Mouse (Mus musculus) forebrain, postnatal 0 days (tissue): ENCODE results near the gene Myo7a. TPM values are rescaled to one million over a fixed set of nuclear protein-coding genes. Genes with fewer than 3 reads are reported as not detected.

Experiments
- ATAC-seq: fragments of 200-750 bp; cut with Nextera tagmentation; 2 replicates; pipeline ENCODE4 v1.8.0; 2017; ENCODE audit warnings: mild to moderate bottlenecking, moderate library complexity
- DNase-seq: peaks from one replicate; pipeline ENCODE4 v3.0.0-alpha.2; 2015
- H3K27ac ChIP-seq: fragments of 300-500 bp; sonication (generic); 2 replicates; pipeline ENCODE4 v1.5.1; 2014; ENCODE audit warnings: low read depth, mild to moderate bottlenecking, antibody characterized with exemption, low read length, moderate library complexity, mixed read lengths
- H3K27me3 ChIP-seq: fragments of 300-500 bp; sonication (generic); 2 replicates; pipeline ENCODE4 v1.6.1; 2014; ENCODE audit warnings: mild to moderate bottlenecking, low read length, mixed read lengths; ENCODE audit not compliant: insufficient read depth
- H3K36me3 ChIP-seq: fragments of 300-500 bp; sonication (generic); 2 replicates; pipeline ENCODE4 v1.6.1; 2014; ENCODE audit warnings: mild to moderate bottlenecking, moderate library complexity; ENCODE audit not compliant: insufficient read depth
- H3K4me1 ChIP-seq: fragments of 300-500 bp; sonication (generic); 2 replicates; pipeline ENCODE4 v1.6.1; 2014; ENCODE audit warnings: antibody characterized with exemption; ENCODE audit not compliant: insufficient read depth
- H3K4me2 ChIP-seq: fragments of 300-500 bp; sonication (generic); 2 replicates; pipeline ENCODE4 v1.6.1; 2014; ENCODE audit warnings: low read depth, mild to moderate bottlenecking, moderate library complexity
- H3K4me3 ChIP-seq: fragments of 300-500 bp; sonication (generic); 2 replicates; pipeline ENCODE4 v1.5.1; 2014; ENCODE audit warnings: low read depth, low read length, mixed read lengths
- H3K9ac ChIP-seq: fragments of 300-500 bp; sonication (generic); 2 replicates; pipeline ENCODE4 v1.6.1; 2014; ENCODE audit warnings: mild to moderate bottlenecking
- H3K9me3 ChIP-seq: fragments of 300-500 bp; sonication (generic); 2 replicates; pipeline ENCODE4 v1.6.1; 2016; ENCODE audit warnings: low read length
- CTCF ChIP-seq: sonication (generic); IDR thresholded peaks from 2 replicates; pipeline ENCODE4 v1.5.1; 2016; ENCODE audit warnings: antibody characterized with exemption, control low read depth, low read depth
- WGBS: fragments of 180-500 bp; shearing (Covaris S2); extraction: QIAGEN DNeasy Blood & Tissue Kit; methylation state at CpG from one replicate; pipeline ENCODE4 v1.1.7; 2014; 5-methylcytosine and 5-hydroxymethylcytosine counted together
- polyA plus RNA-seq: library from polyadenylated mRNA; unstranded; fragments of >200 nt; fragmentation: Nextera tagmentation; extraction: Ambion mirVana; gene quantifications from 2 replicates; pipeline ENCODE4 v1.2.1, GENCODE M21; 2015
- total RNA-seq: library from RNA; depleted of rRNA; stranded (reverse); fragments of >200 nt; gene quantifications from 2 replicates; pipeline ENCODE4 v1.2.3, GENCODE M21; 2014

Gene Myo7a
- total and polyA plus RNA-seq, 2 experiments from 2014 or later: 11.1 to 47.3 TPM

DNA sequence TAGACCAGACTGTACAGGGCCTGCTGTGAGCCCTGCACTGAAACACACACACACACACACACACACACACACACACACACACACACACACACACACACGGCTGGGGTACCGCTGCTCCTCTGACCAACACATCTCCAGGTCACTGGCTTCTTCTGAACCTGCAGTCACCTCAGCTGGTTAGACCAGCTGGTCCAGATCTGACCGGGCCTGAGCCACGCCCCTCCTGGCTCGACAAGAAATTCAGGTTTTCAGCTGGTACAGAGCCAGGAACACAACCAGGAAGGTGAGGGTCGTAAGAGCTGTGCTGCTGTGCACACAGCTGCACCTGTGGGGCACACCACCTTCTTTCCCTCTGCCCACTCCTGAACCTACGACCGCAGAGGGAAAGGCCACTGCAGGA, 39.2 kb upstream of the Myo7a start:
- no peak for ATAC-seq
- H3K4me3 ChIP-seq: no peak overlapping the region
- 63% methylated on average over 8 of the region's 8 CpGs for WGBS

GRCm38 (mm10) chr7:98157636-98158332, 38.5 kb upstream of the Myo7a start:
- H3K9me3 ChIP-seq: no peaks in the 10 kb centered on the region
- no peaks in the 10 kb centered on the region for H3K27me3 ChIP-seq
- no peak for TF ChIP-seq CTCF
- H3K4me3 ChIP-seq: no peak overlapping the region
- no peak overlapping the region for H3K27ac ChIP-seq
- no peaks in the 10 kb centered on the region for H3K4me1 ChIP-seq
- no peak overlapping the region for H3K4me2 ChIP-seq
- H3K9ac ChIP-seq: no peak overlapping the region
- ATAC-seq: no peak; the same call in 1 of the 2 replicates
- DNase-seq: no peak
- H3K36me3 ChIP-seq: peaks cover 18% of the 10 kb centered on the region
- 50% methylated on average over 5 of the region's 5 CpGs for WGBS

More for the DNA sequence above, 39.2 kb upstream of the Myo7a start:
- TF ChIP-seq CTCF: no peak
- DNase-seq: no peak
- Histone ChIP-seq H3K36me3 (peaks cover 18% of the 10 kb centered on the region), H3K4me1 (no peaks in the 10 kb centered on the region), H3K4me2 (no peak overlapping the region), H3K9ac (no peak overlapping the region), H3K9me3 (no peaks in the 10 kb centered on the region), H3K27ac (no peak overlapping the region), H3K27me3 (no peaks in the 10 kb centered on the region)

- no peaks in the 10 kb centered on the region for H3K9me3 ChIP-seq
- 44% methylated on average over 3 of the region's 3 CpGs for WGBS
- DNase-seq (no peak), ATAC-seq (peak; percentile 16; the same call in 1 of the 2 replicates)
- H3K9ac ChIP-seq: no peak overlapping the region
- H3K4me1 ChIP-seq: no peaks in the 10 kb centered on the region
- H3K36me3 ChIP-seq: peaks cover 18% of the 10 kb centered on the region
- no peak overlapping the region for H3K27ac ChIP-seq
- TF ChIP-seq CTCF: no peak
- no peak overlapping the region for H3K4me3 ChIP-seq
- H3K4me2 ChIP-seq: no peak overlapping the region
- no peaks in the 10 kb centered on the region for H3K27me3 ChIP-seq
Observed at GRCm38 (mm10) chr7:98156280-98156665, 36.9 kb upstream of the Myo7a start.

DNA sequence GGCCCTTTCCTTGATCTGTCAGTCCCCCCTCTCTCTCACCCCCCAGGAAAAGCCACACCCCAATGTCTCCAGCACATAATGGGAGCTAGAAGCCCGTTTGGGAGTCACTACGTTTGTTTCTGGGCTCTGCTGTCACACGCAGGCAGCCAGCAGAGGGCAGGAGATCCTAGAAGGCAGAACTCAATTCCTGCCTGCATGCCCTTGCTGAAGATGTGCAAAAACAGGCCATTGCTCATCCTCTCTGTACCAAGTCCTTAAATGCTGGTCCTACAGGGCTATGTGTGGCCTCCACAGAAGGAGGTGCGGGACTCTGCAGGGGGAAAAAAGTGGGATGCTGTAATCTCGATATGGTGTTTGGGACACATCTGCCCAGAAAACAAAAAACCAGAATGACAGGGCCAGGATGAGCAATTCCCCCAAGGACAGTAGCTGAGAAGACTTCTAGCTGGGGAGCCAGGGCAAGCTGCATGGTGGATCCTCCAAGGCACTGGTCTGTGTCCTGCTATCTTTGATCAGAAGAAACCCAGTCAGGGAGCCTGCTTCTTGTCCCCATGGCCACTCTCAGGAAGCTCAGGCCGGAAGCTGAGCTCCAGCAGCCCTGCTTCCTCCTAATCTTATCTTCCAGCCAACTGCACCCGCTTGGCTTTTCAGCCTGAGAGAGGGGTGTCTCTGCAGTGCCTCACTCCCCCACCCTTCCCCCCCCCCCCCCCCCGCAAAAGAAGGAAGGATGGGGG, 36.4 kb upstream of the Myo7a start:
- H3K4me2 ChIP-seq: no peak overlapping the region
- ATAC-seq (peak; percentile 80), DNase-seq (peak; percentile 81)
- no peaks in the 10 kb centered on the region for H3K27me3 ChIP-seq
- WGBS: 23% methylated on average over 7 of the region's 8 CpGs
- H3K9ac ChIP-seq: no peak overlapping the region
- H3K36me3 ChIP-seq: peaks cover 13% of the 10 kb centered on the region
- peak; percentile 92 for TF ChIP-seq CTCF
- H3K9me3 ChIP-seq: no peaks in the 10 kb centered on the region
- H3K27ac ChIP-seq: no peak overlapping the region
- H3K4me3 ChIP-seq: no peak overlapping the region
- H3K4me1 ChIP-seq: no peaks in the 10 kb centered on the region

DNA sequence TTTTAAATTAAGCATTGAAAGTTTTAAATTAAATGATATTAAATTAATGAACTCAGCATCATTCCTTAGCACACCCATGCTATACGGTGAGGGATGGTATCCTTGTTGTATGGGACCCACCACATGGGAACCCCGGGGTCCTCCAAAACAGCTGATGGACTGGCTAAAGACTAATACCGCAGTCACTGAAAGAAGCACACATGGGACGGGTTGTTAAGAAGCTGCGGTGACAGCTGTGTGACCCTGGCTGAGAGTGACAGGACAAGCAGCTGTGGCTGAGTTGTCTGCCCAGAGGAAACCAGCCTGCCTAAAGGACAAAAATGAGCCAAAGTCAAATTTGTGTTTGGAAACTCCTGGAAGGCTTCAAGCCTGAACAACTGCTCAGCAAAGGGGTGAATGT, 34.6 kb upstream of the Myo7a start:
- no peak for ATAC-seq
- Histone ChIP-seq H3K27ac (no peak overlapping the region), H3K4me1 (no peaks in the 10 kb centered on the region), H3K4me3 (no peak overlapping the region), H3K9me3 (no peaks in the 10 kb centered on the region), H3K9ac (no peak overlapping the region), H3K27me3 (no peaks in the 10 kb centered on the region), H3K4me2 (no peak overlapping the region), H3K36me3 (peaks cover 7% of the 10 kb centered on the region; the same call in 1 of the 2 replicates)
- WGBS: 85% methylated on average over 5 of the region's 5 CpGs
- no peak for DNase-seq
- no peak for TF ChIP-seq CTCF

DNA sequence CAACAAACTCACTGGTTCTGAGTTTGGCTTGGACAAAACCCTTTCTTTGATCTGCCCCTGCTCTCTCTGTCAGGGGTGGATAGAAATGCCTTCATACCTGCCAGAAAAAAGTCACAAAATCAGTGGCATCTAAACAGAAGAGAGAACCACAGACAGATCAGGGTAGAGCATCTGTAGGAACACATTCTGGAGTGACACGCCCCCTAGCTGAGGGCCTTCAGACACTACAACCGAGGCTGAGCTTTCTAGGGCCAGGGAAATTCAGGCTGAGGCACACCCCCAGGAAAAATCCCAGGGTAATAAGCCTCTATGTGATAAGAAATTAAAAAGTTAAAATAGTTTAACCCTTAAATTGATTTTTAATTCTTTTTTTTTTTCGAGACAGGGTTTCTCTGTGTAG, 34.0 kb upstream of the Myo7a start:
- no peak overlapping the region for H3K4me2 ChIP-seq
- H3K27ac ChIP-seq: no peak overlapping the region
- WGBS: 48% methylated on average over 3 of the region's 3 CpGs
- peaks cover 7% of the 10 kb centered on the region; the same call in 1 of the 2 replicates for H3K36me3 ChIP-seq
- H3K27me3 ChIP-seq: no peaks in the 10 kb centered on the region
- ATAC-seq (no peak), DNase-seq (no peak)
- TF ChIP-seq CTCF: peak; percentile 43; the same call in 1 of the 2 replicates
- H3K4me3 ChIP-seq: no peak overlapping the region
- no peaks in the 10 kb centered on the region for H3K4me1 ChIP-seq
- no peak overlapping the region for H3K9ac ChIP-seq
- no peaks in the 10 kb centered on the region for H3K9me3 ChIP-seq

GRCm38 (mm10) chr7:98152400-98152799, 33.1 kb upstream of the Myo7a start:
- ATAC-seq (no peak), DNase-seq (no peak)
- 60% methylated on average over 8 of the region's 8 CpGs for WGBS
- Histone ChIP-seq H3K9ac (no peak overlapping the region), H3K27ac (no peak overlapping the region), H3K36me3 (peaks cover 7% of the 10 kb centered on the region; the same call in 1 of the 2 replicates), H3K9me3 (no peaks in the 10 kb centered on the region), H3K4me1 (no peaks in the 10 kb centered on the region), H3K27me3 (no peaks in the 10 kb centered on the region), H3K4me3 (no peak overlapping the region), H3K4me2 (no peak overlapping the region)
- no peak for TF ChIP-seq CTCF
